Mouse (Mus musculus) midbrain, embryonic 12.5 days (tissue): Measurements from ENCODE around the gene Rpl15. TPM values are rescaled to one million over a fixed set of nuclear protein-coding genes. Genes with fewer than 3 reads are reported as not detected.
A peak's percentile ranks its signal among the peaks of the same experiment; 100 is the strongest.
"Not testable (repeated sequence)": the region's sequence is repeated elsewhere in the genome, so short reads cannot be mapped to it uniquely, and the experiment has no call there.

Experiments used
- ATAC-seq: fragments of 200-750 bp; cut with Nextera tagmentation; 2 replicates; pipeline ENCODE4 v1.8.0; 2017; ENCODE audit warnings: low read depth, moderate TSS enrichment, moderate library complexity; ENCODE audit not compliant: low FRiP score
- H3K27ac ChIP-seq: fragments of 300-500 bp; sonication (generic); replicated peaks from 2 replicates; pipeline ENCODE4 v1.5.1; 2016; ENCODE audit warnings: mild to moderate bottlenecking
- H3K27me3 ChIP-seq: fragments of 300-500 bp; sonication (generic); 2 replicates; pipeline ENCODE4 v1.6.1; 2016; ENCODE audit warnings: mild to moderate bottlenecking
- H3K36me3 ChIP-seq: fragments of 300-500 bp; sonication (generic); 2 replicates; pipeline ENCODE4 v1.6.1; 2016
- H3K4me1 ChIP-seq: fragments of 300-500 bp; sonication (generic); 2 replicates; pipeline ENCODE4 v1.6.1; 2016
- H3K4me2 ChIP-seq: fragments of 300-500 bp; sonication (generic); replicated peaks from 2 replicates; pipeline ENCODE4 v1.6.1; 2016; ENCODE audit warnings: mild to moderate bottlenecking, moderate library complexity
- H3K4me3 ChIP-seq: fragments of 300-500 bp; sonication (generic); 2 replicates; pipeline ENCODE4 v1.5.1; 2016; ENCODE audit warnings: mild to moderate bottlenecking
- H3K9ac ChIP-seq: fragments of 300-500 bp; sonication (generic); replicated peaks from 2 replicates; pipeline ENCODE4 v1.6.1; 2016; ENCODE audit warnings: mild to moderate bottlenecking, moderate library complexity
- H3K9me3 ChIP-seq: fragments of 300-500 bp; sonication (generic); 2 replicates; pipeline ENCODE4 v1.6.1; 2016; ENCODE audit warnings: mild to moderate bottlenecking
- WGBS: fragments of 180-500 bp; shearing (Covaris S2); methylation state at CpG from one replicate; pipeline ENCODE4 v1.1.7; 2016; 5-methylcytosine and 5-hydroxymethylcytosine counted together
- polyA plus RNA-seq: library from polyadenylated mRNA; unstranded; fragments of >200 nt; fragmentation: Nextera tagmentation; extraction: Ambion mirVana; gene quantifications from 2 replicates; pipeline ENCODE4 v1.2.1, GENCODE M21; 2016

Rpl15 gene
- polyA plus RNA-seq, 1 experiment from 2014 or later, result 349 TPM

DNA sequence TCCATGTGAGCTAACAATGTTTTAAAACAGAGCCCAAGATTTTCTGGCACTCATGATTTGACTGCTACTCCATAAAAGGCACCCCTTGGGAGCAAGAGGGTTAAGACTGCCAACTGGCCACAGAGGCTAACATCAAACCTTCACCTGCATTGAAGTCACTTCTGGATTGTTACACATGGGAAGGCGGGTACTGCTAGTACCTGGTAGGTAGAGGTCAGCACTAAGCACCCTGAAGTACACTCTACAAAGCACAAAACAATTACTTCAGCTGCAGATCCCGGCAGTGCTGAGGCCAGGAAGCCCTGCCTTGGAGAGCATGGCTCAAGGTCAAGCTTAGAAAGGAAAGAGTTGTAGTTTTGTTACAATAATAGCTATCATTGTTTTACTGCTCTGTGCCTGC lies 16.2 kb upstream of the Rpl15 start:
- Histone ChIP-seq H3K36me3 (0 out of 2 replicates have a peak, but pooled peaks cover 5% of the 10 kb centered on the region), H3K4me1 (no peaks in the 10 kb centered on the region), H3K9me3 (no peaks in the 10 kb centered on the region), H3K4me3 (no peak overlapping the region), H3K9ac (no peak overlapping the region), H3K4me2 (no peak overlapping the region), H3K27ac (no peak overlapping the region), H3K27me3 (no peaks in the 10 kb centered on the region)
- ATAC-seq, result no peak
- WGBS, result 81% methylated on average over 2 of the region's 2 CpGs

DNA sequence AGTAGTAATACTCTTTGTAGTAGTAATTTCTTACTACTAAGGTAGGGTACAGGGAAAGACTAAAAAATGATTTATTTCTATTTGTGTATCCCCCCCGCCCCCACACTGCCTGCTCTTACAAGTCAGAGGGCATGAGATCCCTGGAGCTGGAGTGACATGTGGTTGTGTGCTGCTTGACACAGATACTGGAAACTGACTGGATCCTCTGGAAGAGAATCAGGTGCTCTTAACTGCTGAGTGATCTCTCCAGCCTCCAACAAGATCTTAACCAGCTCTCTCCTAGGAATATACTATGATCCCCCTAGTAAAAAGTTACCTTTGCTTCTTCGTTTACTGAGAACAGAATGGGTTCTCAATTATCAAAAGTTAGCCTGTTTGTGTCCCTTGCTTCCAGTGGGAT lies 15.2 kb upstream of the Rpl15 start:
- no peaks in the 10 kb centered on the region for H3K27me3 ChIP-seq
- no peak overlapping the region for H3K9ac ChIP-seq
- 0 out of 2 replicates have a peak, but pooled peaks cover 10% of the 10 kb centered on the region for H3K36me3 ChIP-seq
- H3K4me3 ChIP-seq, result no peak overlapping the region
- WGBS, result 91% methylated on average over 2 of the region's 2 CpGs
- H3K27ac ChIP-seq, result no peak overlapping the region
- no peaks in the 10 kb centered on the region for H3K4me1 ChIP-seq
- no peak for ATAC-seq
- no peak overlapping the region for H3K4me2 ChIP-seq
- no peaks in the 10 kb centered on the region for H3K9me3 ChIP-seq

DNA sequence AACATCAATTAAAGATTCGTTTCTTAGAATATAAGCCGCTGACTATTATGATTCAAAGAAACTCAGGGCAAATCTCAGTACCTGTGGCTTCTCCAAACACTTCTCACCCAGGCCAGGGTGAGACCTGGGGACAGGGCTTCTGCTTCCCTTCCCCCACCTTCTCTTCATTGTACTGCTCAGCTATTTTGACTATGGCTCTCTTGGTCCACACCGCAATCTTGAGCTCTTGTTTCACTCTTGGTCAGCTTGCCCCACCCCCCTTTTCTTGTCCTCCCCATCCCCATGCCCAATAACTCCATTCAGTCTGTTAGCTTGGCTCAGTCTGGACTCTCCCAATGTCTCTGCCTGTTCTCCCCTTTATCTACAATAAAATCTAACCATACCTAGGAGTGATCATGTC lies 14.3 kb upstream of the Rpl15 start:
- no peaks in the 10 kb centered on the region for H3K9me3 ChIP-seq
- no peak overlapping the region for H3K27ac ChIP-seq
- H3K27me3 ChIP-seq, result no peaks in the 10 kb centered on the region
- no peaks in the 10 kb centered on the region for H3K4me1 ChIP-seq
- no peak overlapping the region for H3K4me2 ChIP-seq
- no peak overlapping the region for H3K9ac ChIP-seq
- peaks cover 10% of the 10 kb centered on the region; the same call in 1 of the 2 replicates for H3K36me3 ChIP-seq
- no peak for ATAC-seq
- WGBS, result 87% methylated on average over 3 of the region's 3 CpGs
- H3K4me3 ChIP-seq, result no peak overlapping the region

DNA sequence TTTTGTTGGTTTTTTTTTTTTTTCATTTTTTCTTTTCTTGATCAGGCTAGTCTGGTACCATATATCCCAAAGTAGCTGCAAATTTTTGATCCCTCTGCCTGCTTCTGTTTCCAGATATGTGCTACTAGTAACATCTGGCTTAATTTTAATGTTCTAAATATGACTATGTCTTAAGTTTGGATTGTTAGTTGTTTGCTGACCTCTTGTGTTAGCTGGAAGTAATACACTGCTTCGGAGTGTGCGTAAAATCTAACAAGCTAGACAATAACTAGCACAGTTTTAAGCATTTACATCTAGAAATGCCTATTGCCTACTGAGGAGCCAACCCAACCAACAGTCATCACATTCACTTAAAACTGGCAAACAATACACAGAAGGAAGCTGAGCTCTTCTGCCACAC lies 13.4 kb upstream of the Rpl15 start:
- no peak overlapping the region for H3K9ac ChIP-seq
- WGBS, result 78% methylated on average over 2 of the region's 2 CpGs

DNA sequence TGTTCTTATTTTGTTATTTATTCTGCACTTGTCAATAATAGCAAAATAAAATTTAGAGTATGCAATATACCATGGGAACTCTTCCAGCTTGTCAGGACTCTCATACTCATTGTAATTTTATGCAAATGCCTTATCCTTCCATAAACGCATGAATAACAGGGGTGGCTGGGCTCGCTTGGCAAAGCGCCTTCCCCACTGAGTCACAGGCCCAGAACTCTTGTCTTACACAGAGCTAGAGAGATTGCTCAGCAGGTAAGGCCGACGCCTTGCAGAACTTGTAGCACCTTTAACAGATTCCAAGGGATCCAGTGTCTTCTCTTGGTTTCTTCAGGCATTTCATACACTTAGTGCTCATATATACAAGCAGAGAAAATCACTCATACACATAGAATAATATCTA lies 9.2 kb upstream of the Rpl15 start:
- 91% methylated on average over 5 of the region's 5 CpGs for WGBS
- no peak for ATAC-seq
- no peak overlapping the region for H3K27ac ChIP-seq
- H3K9ac ChIP-seq, result no peak overlapping the region
- H3K4me3 ChIP-seq, result no peak overlapping the region
- H3K36me3 ChIP-seq, result peaks cover 36% of the 10 kb centered on the region
- H3K4me1 ChIP-seq, result no peaks in the 10 kb centered on the region
- no peak overlapping the region for H3K4me2 ChIP-seq
- H3K27me3 ChIP-seq, result no peaks in the 10 kb centered on the region
- no peaks in the 10 kb centered on the region for H3K9me3 ChIP-seq

More for the DNA sequence above, 13.4 kb upstream of the Rpl15 start:
- Histone ChIP-seq H3K4me1 (no peaks in the 10 kb centered on the region), H3K9me3 (no peaks in the 10 kb centered on the region), H3K27me3 (no peaks in the 10 kb centered on the region), H3K4me2 (no peak overlapping the region), H3K27ac (no peak overlapping the region), H3K36me3 (peaks cover 15% of the 10 kb centered on the region; the same call in 1 of the 2 replicates), H3K4me3 (no peak overlapping the region)
- ATAC-seq, result no peak

DNA sequence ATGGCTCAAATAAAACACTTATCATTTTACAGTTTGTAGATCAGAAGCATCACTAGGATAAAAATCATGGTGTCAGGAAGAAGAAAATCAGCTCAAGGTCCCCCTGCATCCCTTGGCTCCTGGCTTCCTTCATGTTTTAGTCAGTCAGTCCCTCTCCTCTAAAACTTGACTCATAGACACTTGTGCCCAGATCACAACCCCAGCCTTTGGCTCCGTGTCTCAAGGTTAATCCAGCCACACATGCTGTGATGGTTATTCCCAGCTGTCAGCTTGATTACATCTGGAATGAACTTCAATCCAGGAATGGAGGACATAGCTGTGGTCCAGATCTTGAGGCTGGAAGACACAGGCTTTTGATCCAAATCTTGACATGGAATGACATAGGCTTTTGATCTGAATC lies 3.3 kb upstream of the Rpl15 start:
- no peak overlapping the region for H3K27ac ChIP-seq
- no peak overlapping the region for H3K4me3 ChIP-seq
- H3K4me1 ChIP-seq, result peaks cover 8% of the 10 kb centered on the region
- no peak for ATAC-seq
- no peak overlapping the region for H3K4me2 ChIP-seq
- H3K27me3 ChIP-seq, result no peaks in the 10 kb centered on the region
- WGBS, result 69% methylated on average over 1 of the region's 1 CpGs
- H3K9ac ChIP-seq, result no peak overlapping the region
- peaks cover 21% of the 10 kb centered on the region for H3K36me3 ChIP-seq
- H3K9me3 ChIP-seq, result no peaks in the 10 kb centered on the region

DNA sequence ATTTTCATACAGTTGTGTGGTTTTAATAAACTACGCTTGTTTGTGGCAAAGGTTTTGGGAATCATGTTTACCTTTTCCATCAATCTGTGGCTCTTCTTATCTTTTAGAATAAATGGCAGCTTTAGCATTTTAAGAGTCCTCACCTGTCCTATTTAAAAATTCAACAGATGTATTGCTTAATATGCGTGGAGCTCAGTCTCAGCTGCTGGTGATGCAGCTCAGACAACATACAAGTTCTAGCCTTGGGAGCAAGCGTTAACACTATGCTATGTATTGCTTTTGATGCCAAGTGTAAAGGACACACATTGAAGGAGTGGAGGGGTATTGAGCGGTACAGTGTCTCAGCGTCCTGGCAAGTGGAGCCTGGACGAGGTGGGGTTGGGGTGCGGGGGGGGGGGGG lies 475 bp upstream of the Rpl15 start:
- Histone ChIP-seq H3K4me3 (peak overlapping the region; percentile 93), H3K27me3 (no peaks in the 10 kb centered on the region), H3K36me3 (peaks cover 19% of the 10 kb centered on the region), H3K9me3 (no peaks in the 10 kb centered on the region), H3K4me1 (peaks cover 12% of the 10 kb centered on the region), H3K4me2 (peak overlapping the region; percentile 51), H3K27ac (no peak overlapping the region), H3K9ac (peak overlapping the region; percentile 62; the same call in 1 of the 2 replicates)
- WGBS, result 6% methylated on average over 6 of the region's 7 CpGs
- ATAC-seq, result no peak

DNA sequence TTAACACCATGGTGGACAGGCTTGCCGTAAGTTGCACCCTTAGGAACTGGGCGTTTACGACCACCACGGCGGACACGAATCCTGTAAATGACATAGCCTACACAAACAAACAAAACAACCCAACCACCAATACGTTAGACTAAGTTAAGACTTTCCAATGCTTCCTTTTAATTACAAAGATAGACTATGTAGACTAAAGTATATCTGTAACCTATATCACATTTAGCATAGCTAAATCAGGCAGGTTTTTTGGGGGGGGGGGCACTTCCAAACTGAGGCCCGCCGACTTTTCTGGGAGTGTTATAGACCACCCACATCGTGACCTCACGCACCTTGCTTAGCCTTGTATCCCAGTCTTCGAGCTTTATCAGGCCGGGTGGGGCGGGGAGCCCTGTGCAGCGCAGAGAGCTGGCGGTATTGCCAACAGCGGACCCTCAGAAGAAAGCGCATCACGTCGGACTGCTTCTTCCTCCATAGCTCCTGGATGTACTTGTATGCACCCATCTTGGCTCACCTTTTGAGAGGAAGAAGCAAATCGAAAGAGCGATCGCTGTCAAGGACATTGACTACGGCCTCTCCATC lies 1.2 kb downstream of the Rpl15 start:
- Histone ChIP-seq H3K36me3 (peaks cover 24% of the 10 kb centered on the region), H3K9ac (peak overlapping the region; percentile 96), H3K4me1 (peaks cover 12% of the 10 kb centered on the region), H3K27ac (peak overlapping the region; percentile 84), H3K4me3 (peak overlapping the region; percentile 93), H3K4me2 (peak overlapping the region; percentile 72)
- not testable (repeated sequence) for H3K27me3 ChIP-seq, H3K9me3 ChIP-seq, ATAC-seq
- whole genome bisulfite sequencing, result 2% methylated on average over 24 of the region's 24 CpGs

DNA sequence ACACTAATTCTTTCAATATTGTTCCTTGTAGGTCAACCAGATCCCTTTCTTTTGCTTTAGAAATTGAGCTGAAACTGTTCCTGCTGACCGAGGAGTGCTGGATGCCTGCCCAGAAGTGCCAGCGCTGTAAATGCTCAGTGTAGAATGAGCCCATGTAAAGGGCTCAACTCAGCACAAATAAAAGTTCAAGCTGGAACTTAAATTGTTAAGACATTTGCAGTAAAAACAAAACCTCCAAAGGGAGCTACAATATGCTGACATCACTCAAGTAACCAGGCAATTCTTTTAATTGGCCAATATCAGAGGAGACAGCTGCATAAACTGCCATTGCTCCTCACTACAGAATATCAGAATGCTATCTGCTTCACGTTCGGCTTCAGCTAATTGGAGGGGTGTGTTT lies 7.8 kb downstream of the Rpl15 start:
- Histone ChIP-seq H3K27me3 (no peaks in the 10 kb centered on the region), H3K4me2 (no peak overlapping the region), H3K27ac (no peak overlapping the region), H3K4me3 (no peak overlapping the region), H3K9me3 (no peaks in the 10 kb centered on the region), H3K4me1 (no peaks in the 10 kb centered on the region), H3K36me3 (peaks cover 32% of the 10 kb centered on the region), H3K9ac (no peak overlapping the region)
- 77% methylated on average over 4 of the region's 4 CpGs for WGBS
- peak; percentile 20; the same call in 1 of the 2 replicates for ATAC-seq

DNA sequence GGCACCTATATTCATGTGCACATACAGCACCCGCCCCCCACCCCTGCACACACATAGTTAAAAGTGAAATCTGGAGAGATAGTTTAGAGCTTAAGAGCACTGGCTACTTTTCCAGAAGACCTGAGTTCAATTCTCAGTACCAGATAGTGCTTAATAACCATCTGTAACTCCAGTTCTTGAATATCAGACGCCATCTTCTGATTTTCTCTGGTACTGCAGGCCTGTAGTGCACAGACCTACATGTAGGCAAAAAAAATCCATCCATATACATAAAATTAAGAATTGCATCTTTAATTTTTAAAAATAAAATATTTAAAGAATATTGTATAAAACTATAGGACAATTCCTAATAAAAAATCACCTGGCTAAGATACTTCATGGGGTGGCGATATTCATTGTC lies 10.0 kb downstream of the Rpl15 start:
- no peak for ATAC-seq
- Histone ChIP-seq H3K4me1 (no peaks in the 10 kb centered on the region), H3K9ac (no peak overlapping the region), H3K36me3 (peaks cover 16% of the 10 kb centered on the region; the same call in 1 of the 2 replicates), H3K27me3 (no peaks in the 10 kb centered on the region), H3K27ac (no peak overlapping the region), H3K4me2 (no peak overlapping the region), H3K9me3 (no peaks in the 10 kb centered on the region), H3K4me3 (no peak overlapping the region)
- WGBS, result 86% methylated on average over 3 of the region's 3 CpGs

DNA sequence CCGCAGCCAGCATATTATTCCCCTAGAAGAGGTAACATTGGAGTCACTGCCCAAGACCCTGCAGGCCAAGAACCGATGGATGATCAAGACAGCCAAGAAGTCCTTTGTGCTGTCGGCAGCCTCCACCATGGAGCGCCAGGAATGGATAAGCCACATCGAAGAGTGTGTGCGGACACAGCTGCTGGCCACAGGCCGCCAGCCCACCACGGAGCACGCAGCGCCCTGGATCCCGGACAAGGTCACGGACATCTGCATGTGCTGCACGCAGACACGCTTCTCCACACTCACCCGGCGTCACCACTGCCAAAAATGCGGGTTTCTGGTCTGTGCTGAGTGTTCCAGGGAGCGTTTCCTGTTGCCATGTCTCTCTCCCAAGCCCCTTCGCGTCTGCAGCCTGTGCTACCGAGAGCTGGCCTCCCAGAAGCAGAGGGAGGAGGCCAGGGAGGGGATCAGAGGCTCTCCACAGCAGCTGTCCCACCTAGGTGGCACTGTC lies 28.5 kb downstream of the Rpl15 start:
- Histone ChIP-seq H3K4me2 (no peak overlapping the region), H3K9ac (no peak overlapping the region), H3K27me3 (no peaks in the 10 kb centered on the region), H3K27ac (no peak overlapping the region), H3K9me3 (no peaks in the 10 kb centered on the region), H3K36me3 (no peaks in the 10 kb centered on the region), H3K4me3 (no peak overlapping the region), H3K4me1 (no peaks in the 10 kb centered on the region)
- 85% methylated on average over 21 of the region's 21 CpGs for WGBS
- ATAC-seq, result no peak

DNA sequence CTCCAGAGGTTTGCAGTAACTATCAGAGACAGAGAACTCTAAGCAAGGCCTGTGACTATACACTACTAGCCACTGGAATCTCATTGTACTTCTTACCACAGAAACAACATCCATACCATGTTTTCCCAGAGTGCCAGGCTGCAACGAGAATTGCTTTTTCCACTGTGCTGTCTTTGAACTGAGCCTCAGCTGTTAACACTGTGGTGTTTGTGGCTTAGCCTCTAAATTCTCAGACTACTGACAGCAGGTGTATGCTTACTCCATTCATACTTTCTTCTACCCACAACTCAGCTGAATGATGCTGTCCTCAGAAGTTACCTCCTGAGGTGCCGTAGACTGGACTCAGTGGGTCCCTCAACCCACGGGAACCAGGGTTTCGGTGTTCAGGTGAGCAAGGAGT lies 29.4 kb downstream of the Rpl15 start:
- Histone ChIP-seq H3K27ac (no peak overlapping the region), H3K9me3 (no peaks in the 10 kb centered on the region), H3K9ac (no peak overlapping the region), H3K4me3 (no peak overlapping the region), H3K4me1 (no peaks in the 10 kb centered on the region), H3K4me2 (no peak overlapping the region), H3K36me3 (no peaks in the 10 kb centered on the region), H3K27me3 (no peaks in the 10 kb centered on the region)
- no peak for ATAC-seq
- WGBS, result 88% methylated on average over 4 of the region's 4 CpGs

DNA sequence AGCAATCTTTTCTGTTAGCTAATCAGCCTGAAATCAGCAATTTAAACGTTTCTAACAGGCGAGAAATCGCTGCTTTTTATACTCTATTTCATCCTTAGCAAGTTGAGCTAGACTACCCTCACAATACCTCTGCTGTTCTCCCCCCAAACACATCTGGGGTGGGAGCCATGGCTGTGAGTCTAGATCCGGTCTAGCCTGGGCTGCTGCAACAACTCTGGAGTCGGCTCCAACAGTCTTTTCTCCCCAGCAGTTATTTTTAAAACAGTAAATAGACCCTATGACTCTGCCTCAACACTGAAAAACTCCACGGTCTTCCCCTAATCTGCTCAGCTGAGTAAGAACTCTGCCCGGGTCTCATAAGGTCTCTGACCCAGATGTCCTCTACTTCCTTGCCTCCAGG lies 31.1 kb downstream of the Rpl15 start:
- no peak overlapping the region for H3K4me2 ChIP-seq
- no peaks in the 10 kb centered on the region for H3K36me3 ChIP-seq
- no peak overlapping the region for H3K9ac ChIP-seq
- no peak overlapping the region for H3K27ac ChIP-seq
- no peak overlapping the region for H3K4me3 ChIP-seq
- ATAC-seq, result no peak
- 75% methylated on average over 7 of the region's 7 CpGs for WGBS
- no peaks in the 10 kb centered on the region for H3K27me3 ChIP-seq
- H3K4me1 ChIP-seq, result no peaks in the 10 kb centered on the region
- no peaks in the 10 kb centered on the region for H3K9me3 ChIP-seq
